Mouse (Mus musculus): ENCODE data around the gene Naip1. TPM values are rescaled to one million over a fixed set of nuclear protein-coding genes. Genes with fewer than 3 reads are reported as not detected.
"Not testable (repeated sequence)": the region's sequence is repeated elsewhere in the genome, so short reads cannot be mapped to it uniquely, and the experiment has no call there.

The Naip1 gene
- polyA plus RNA-seq, 1 experiment from 2014 or later: 0.16 TPM

DNA sequence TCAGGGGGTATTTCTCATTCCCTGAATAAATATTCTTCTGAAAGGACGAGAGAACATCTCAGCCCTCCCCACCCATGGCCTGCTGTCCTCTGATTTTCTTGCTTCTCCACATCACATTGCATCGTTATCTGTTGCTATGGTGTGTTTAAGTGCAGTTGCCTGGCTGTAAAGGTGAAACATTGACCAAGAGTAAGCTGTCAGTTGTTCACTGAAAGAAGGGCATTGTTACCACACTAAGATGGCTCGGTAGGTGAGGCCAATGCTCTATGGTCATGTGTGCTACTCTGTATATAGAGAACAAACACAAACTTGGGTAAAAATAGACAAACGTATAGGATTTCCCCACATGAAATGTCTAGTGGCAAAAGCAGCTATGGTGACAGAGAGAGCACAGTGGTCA is 42.8 kb downstream of the Naip1 start:
- H3K4me2 ChIP-seq (ENCODE audit: low read depth, low read length): no peak overlapping the region
- 74% methylated on average over 4 of the region's 4 CpGs for WGBS
- H3K36me3 ChIP-seq (ENCODE audit: control insufficient read depth, insufficient read depth, low read length): no peaks in the 10 kb centered on the region
- H3K4me1 ChIP-seq (ENCODE audit: control insufficient read depth, insufficient read depth, low read length): no peaks in the 10 kb centered on the region
- H3K27me3 ChIP-seq (ENCODE audit: control insufficient read depth, insufficient read depth, low read length): no peaks in the 10 kb centered on the region
- H3K27ac ChIP-seq (ENCODE audit: low read depth, low read length): no peak overlapping the region
- no peak for ATAC-seq (ENCODE audit: low read depth)
- no peak overlapping the region for H3K9ac ChIP-seq (replicated peaks; ENCODE audit: low read depth, low read length)
- no peak overlapping the region for H3K4me3 ChIP-seq (ENCODE audit: low read depth, low read length)
- no peaks in the 10 kb centered on the region for H3K9me3 ChIP-seq (ENCODE audit: control insufficient read depth, low read length)

DNA sequence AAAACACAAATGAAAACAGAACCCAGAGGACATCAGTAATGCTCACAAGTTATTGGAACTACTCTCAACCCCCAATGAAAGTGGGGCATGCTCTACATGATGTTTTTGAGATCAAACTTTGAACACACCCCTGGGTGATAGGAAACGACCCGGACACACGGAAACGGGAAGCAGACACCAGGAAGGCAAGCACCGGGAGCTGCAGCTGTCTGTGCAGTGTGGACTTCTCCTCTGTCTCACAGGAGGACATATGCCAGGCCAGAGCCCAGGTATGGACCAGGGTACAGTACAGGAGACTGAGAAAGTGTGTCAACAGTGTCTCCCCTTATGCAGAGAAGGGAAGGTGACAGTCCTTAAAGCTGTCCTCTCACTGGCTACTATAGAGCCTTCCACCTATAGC is 43.5 kb downstream of the Naip1 start:
- no peaks in the 10 kb centered on the region for H3K4me1 ChIP-seq (ENCODE audit: control insufficient read depth, insufficient read depth, low read length)
- no peaks in the 10 kb centered on the region for H3K27me3 ChIP-seq (ENCODE audit: control insufficient read depth, insufficient read depth, low read length)
- no peak overlapping the region for H3K27ac ChIP-seq (ENCODE audit: low read depth, low read length)
- WGBS: 91% methylated on average over 5 of the region's 5 CpGs
- ATAC-seq (ENCODE audit: low read depth): no peak
- H3K9ac ChIP-seq (replicated peaks; ENCODE audit: low read depth, low read length): no peak overlapping the region
- no peak overlapping the region for H3K4me2 ChIP-seq (ENCODE audit: low read depth, low read length)
- H3K4me3 ChIP-seq (ENCODE audit: low read depth, low read length): no peak overlapping the region
- no peaks in the 10 kb centered on the region for H3K36me3 ChIP-seq (ENCODE audit: control insufficient read depth, insufficient read depth, low read length)
- no peaks in the 10 kb centered on the region for H3K9me3 ChIP-seq (ENCODE audit: control insufficient read depth, low read length)

DNA sequence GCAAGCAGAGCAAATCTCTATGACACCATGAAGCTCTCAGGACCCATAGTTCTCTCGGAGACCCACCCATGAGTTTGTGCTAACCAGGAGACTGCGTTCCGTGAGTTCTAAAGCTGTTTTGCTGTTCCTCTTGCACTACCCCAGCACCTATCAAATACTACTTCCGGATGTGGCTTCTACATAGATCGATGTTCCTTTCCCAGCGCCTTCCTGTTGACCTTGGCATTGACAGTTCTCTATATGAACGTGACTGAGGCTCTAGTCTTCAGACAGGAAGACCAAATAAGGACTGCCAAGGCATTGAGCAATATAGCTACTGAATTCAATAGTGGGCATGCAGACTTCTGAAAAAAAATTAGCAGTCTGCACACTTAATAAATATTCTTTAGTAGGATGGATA is 44.4 kb downstream of the Naip1 start:
- no peaks in the 10 kb centered on the region for H3K9me3 ChIP-seq (ENCODE audit: control insufficient read depth, low read length)
- 94% methylated on average over 7 of the region's 7 CpGs for WGBS
- no peak overlapping the region for H3K4me2 ChIP-seq (ENCODE audit: low read depth, low read length)
- H3K4me3 ChIP-seq (ENCODE audit: low read depth, low read length): no peak overlapping the region
- no peak overlapping the region for H3K27ac ChIP-seq (ENCODE audit: low read depth, low read length)
- no peaks in the 10 kb centered on the region for H3K4me1 ChIP-seq (ENCODE audit: control insufficient read depth, insufficient read depth, low read length)
- H3K36me3 ChIP-seq (ENCODE audit: control insufficient read depth, insufficient read depth, low read length): no peaks in the 10 kb centered on the region
- H3K27me3 ChIP-seq (ENCODE audit: control insufficient read depth, insufficient read depth, low read length): no peaks in the 10 kb centered on the region
- no peak overlapping the region for H3K9ac ChIP-seq (replicated peaks; ENCODE audit: low read depth, low read length)
- ATAC-seq (ENCODE audit: low read depth): no peak

DNA sequence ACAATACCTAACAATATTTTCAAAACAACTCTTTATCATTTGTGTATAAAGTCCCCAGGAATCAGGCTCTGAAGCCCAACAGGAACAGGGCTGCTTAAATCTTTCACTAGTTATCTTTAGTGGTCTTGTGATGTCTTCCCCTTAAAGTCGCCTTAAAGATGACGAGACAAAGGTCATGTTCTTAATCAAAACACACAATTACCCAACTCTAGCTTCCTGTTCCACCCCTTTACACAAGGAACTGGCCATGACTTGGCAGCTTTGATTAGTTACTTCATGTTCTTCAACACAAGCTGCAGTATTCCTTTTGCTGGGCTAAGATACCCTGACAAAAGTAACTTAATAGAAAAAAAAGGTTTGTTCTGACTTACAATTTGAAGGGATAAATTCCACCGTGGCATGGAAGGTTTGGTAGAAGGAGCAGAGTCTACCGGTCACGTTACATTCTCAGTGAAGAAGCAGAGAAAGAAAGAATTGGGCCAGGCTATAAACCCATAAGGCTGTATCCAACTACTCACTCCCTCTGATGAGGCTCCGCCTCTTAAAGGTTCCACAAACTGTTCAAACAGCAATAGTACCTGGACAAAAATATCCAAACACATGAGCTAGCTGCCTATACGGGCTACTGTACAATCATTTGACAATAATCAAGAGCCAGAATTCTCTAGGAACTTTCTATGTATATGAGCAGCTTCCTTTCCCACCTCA is 49.6 kb downstream of the Naip1 start:
- 76% methylated on average over 7 of the region's 7 CpGs for WGBS
- not testable (repeated sequence) for H3K9me3 ChIP-seq (ENCODE audit: control insufficient read depth, low read length); H3K27me3 ChIP-seq (ENCODE audit: control insufficient read depth, insufficient read depth, low read length); H3K4me2 ChIP-seq (ENCODE audit: low read depth, low read length); H3K36me3 ChIP-seq (ENCODE audit: control insufficient read depth, insufficient read depth, low read length); H3K4me3 ChIP-seq (ENCODE audit: low read depth, low read length); ATAC-seq (ENCODE audit: low read depth); H3K4me1 ChIP-seq (ENCODE audit: control insufficient read depth, insufficient read depth, low read length); H3K9ac ChIP-seq (replicated peaks; ENCODE audit: low read depth, low read length); H3K27ac ChIP-seq (ENCODE audit: low read depth, low read length)

DNA sequence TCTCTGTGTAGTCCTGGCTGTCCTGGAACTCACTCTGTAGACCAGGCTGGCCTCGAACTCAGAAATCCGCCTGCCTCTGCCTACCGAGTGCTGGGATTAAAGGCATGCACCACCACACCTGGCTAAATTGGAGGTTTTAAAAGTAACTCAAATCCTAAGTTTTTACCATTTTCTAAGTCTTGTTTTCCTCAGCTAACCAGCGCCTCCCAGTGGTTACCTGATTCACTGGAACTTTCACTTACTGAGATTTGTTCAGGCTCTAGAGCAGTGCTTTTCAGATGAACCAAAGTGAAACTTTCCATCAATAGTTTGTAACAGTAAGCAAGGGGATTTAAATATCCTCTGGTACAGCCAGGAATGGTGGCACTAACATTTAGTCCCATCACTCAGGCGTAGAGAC is 61.6 kb downstream of the Naip1 start:
- H3K27me3 ChIP-seq (ENCODE audit: control insufficient read depth, insufficient read depth, low read length); H3K4me3 ChIP-seq (ENCODE audit: low read depth, low read length); H3K4me1 ChIP-seq (ENCODE audit: control insufficient read depth, insufficient read depth, low read length); H3K27ac ChIP-seq (ENCODE audit: low read depth, low read length); H3K36me3 ChIP-seq (ENCODE audit: control insufficient read depth, insufficient read depth, low read length); H3K9ac ChIP-seq (replicated peaks; ENCODE audit: low read depth, low read length); H3K9me3 ChIP-seq (ENCODE audit: control insufficient read depth, low read length); H3K4me2 ChIP-seq (ENCODE audit: low read depth, low read length); ATAC-seq (ENCODE audit: low read depth): not testable (repeated sequence)
- WGBS: 30% methylated on average over 5 of the region's 5 CpGs

DNA sequence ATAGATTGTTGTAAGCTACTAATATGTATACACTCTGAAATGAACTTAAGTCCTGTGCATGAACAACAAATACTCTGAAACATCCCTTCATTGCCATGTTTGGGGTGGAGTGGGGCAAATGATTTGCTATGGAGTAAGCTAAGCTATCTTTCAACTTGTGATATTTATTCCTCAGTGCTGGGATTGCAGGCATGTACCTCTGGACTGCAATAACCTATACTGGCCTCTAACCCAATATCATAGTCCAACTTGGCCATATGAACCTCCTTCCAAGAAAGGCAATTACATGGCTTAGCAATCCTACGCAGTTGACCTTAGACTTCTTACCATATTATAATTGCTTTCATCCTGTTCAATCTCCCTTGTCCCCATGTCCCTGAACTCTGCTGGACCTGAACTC is 82.1 kb downstream of the Naip1 start:
- WGBS: 96% methylated on average over 1 of the region's 1 CpGs
- ATAC-seq (ENCODE audit: low read depth): no peak
- no peak overlapping the region for H3K4me2 ChIP-seq (ENCODE audit: low read depth, low read length)
- no peaks in the 10 kb centered on the region for H3K27me3 ChIP-seq (ENCODE audit: control insufficient read depth, insufficient read depth, low read length)
- no peaks in the 10 kb centered on the region for H3K9me3 ChIP-seq (ENCODE audit: control insufficient read depth, low read length)
- H3K36me3 ChIP-seq (ENCODE audit: control insufficient read depth, insufficient read depth, low read length): no peaks in the 10 kb centered on the region
- no peak overlapping the region for H3K4me3 ChIP-seq (ENCODE audit: low read depth, low read length)
- no peak overlapping the region for H3K9ac ChIP-seq (replicated peaks; ENCODE audit: low read depth, low read length)
- H3K4me1 ChIP-seq (ENCODE audit: control insufficient read depth, insufficient read depth, low read length): no peaks in the 10 kb centered on the region
- H3K27ac ChIP-seq (ENCODE audit: low read depth, low read length): no peak overlapping the region

Other genes with a start within 250 kb of the Naip1 start
- 0.12 and 0.28 TPM in 2 replicates for gene Naip5, start 206.5 kb downstream of the Naip1 start, polyA plus RNA-seq (2014; fragmentation: Nextera tagmentation; extraction: Ambion mirVana)
- 0.03 and 0.08 TPM in 2 replicates for gene Naip6, start 135.2 kb downstream of the Naip1 start, polyA plus RNA-seq (2014; fragmentation: Nextera tagmentation; extraction: Ambion mirVana)
- 82.4 and 85.6 TPM in 2 replicates for gene Gtf2h2, start 39.7 kb upstream of the Naip1 start, polyA plus RNA-seq (2014; fragmentation: Nextera tagmentation; extraction: Ambion mirVana)
- gene Ocln, start 99.8 kb upstream of the Naip1 start, polyA plus RNA-seq (2014; fragmentation: Nextera tagmentation; extraction: Ambion mirVana): 3.7 and 5.0 TPM in 2 replicates
- gene Marveld2, start 164.1 kb upstream of the Naip1 start, polyA plus RNA-seq (2014; fragmentation: Nextera tagmentation; extraction: Ambion mirVana): 1.6 and 2.9 TPM in 2 replicates
- gene Ak6, start 198.1 kb upstream of the Naip1 start, polyA plus RNA-seq (2014; fragmentation: Nextera tagmentation; extraction: Ambion mirVana): 306 and 327 TPM in 2 replicates
- gene Rad17, start 198.2 kb upstream of the Naip1 start, polyA plus RNA-seq (2014; fragmentation: Nextera tagmentation; extraction: Ambion mirVana): 18.7 and 21.8 TPM in 2 replicates
- 34.0 and 41.3 TPM in 2 replicates for gene Taf9, start 198.7 kb upstream of the Naip1 start, polyA plus RNA-seq (2014; fragmentation: Nextera tagmentation; extraction: Ambion mirVana)
- gene Ccdc125, start 216.8 kb upstream of the Naip1 start, polyA plus RNA-seq (2014; fragmentation: Nextera tagmentation; extraction: Ambion mirVana): 1.1 and 1.6 TPM in 2 replicates

All from neural tube, embryonic 14.5 days (tissue).